Mouse (Mus musculus): ENCODE data around the gene Gm20906.
"Not testable (repeated sequence)": the region's sequence is repeated elsewhere in the genome, so short reads cannot be mapped to it uniquely, and the experiment has no call there.

The Gm20906 gene

GRCm38 (mm10) chrY:87550666-87551065 is at the start of gene Gm20906:
TSS of gene Gm20906 (plus strand) at chrY:87550966.
- ATAC-seq (ENCODE audit: low TSS enrichment): not testable (repeated sequence)

All from frontal cortex, adult (tissue).